Mouse (Mus musculus) testis, adult 2 months (tissue): ENCODE data around the gene Galntl6.

Experiments used
- CTCF ChIP-seq: fragments of 200-500 bp; IDR thresholded peaks from 2 replicates; pipeline ENCODE4 v1.5.1; 2012; ENCODE audit warnings: low read depth, mild to moderate bottlenecking, inconsistent platforms, low read length, moderate library complexity; ENCODE audit not compliant: control insufficient read depth, insufficient read depth, insufficient replicate concordance
- POLR2A ChIP-seq: fragments of 200-500 bp; IDR thresholded peaks from 2 replicates; pipeline ENCODE4 v1.6.1; 2012; ENCODE audit warnings: low read depth, mild to moderate bottlenecking, inconsistent platforms, low read length, moderate library complexity; ENCODE audit not compliant: control insufficient read depth

- TF ChIP-seq POLR2A (no peak), CTCF (no peak)
Observed at GRCm38 (mm10) chr8:58669075-58669474, 243.4 kb downstream of the Galntl6 start.
